Mouse (Mus musculus): ENCODE data around the gene Olfr1101. TPM values are rescaled to one million over a fixed set of nuclear protein-coding genes. Genes with fewer than 3 reads are reported as not detected.

Olfr1101 gene
- not detected for polyA plus RNA-seq (2014; fragmentation: Illumina TruSeq; extraction: RNeasy Lipid Tissue Mini Kit (QIAGEN cat#74804); ENCODE audit: low read depth, low replicate concordance)

DNA sequence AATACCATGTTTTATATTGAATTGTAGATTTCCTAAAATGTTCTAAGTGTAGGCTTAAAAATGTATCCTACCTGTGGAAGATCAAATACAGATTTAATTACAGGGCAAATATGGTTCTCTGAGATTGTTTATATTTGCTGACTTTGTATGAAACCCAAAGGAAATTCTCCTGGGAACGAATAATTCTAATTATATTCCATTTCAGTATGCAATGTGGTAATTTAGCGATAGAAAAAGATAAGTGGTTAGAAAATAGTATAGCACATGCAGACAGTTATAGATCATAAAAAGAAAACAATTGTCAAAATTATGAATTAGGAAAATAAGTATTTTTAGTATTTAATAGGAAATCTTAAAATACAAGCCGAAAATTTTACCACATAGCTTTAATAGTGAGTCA, at the start of gene Olfr1101:
TSS of gene Olfr1101 (minus strand) at position 101 of the 400 bp plus-strand sequence.

GRCm38 (mm10) chr2:87036431-87036830, 45.4 kb upstream of the Olfr1101 start, which contains the start of gene Olfr1105:
Gene Olfr1105 (minus strand): TSS chr2:87036531.

DNA sequence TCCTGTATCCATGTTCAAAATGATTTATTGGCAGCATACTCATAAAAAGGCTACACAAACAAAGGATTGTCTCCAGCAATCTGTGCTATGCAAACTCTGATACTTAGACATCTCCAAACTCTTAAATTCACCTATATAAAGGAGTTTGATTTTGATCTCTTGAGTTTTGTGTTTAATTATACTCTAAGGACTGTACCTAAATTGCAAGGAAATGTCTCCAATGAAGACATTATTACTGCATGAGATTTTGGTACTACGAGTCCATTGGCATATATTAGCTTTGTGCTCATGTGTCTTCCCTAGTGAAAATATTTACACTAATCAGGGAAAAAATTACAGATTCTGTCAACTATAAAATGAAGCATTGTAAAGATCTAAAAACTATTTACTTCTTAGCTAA, 36.0 kb upstream of the Olfr1101 start, which contains the start of gene Olfr1104:
TSS of gene Olfr1104 (minus strand) at position 101 of the 400 bp plus-strand sequence.

DNA sequence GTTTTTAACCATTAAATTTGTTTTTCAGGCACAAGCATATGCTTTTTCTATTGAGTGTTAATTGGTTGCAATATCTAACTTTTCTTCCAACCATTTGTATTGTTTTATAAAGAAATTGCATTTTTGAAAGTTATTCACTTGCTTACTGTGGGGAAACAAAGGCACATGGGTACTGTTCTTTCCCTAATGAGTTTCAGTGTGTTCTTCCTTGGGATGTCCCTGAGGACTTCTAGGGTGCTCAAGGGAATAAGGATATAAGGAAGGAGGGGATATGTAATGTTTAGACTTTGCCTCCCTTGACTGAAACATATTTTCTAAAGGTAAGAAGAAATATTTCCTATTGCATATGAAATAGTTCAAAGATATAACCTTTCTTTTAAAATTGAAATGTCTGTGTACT, 7.1 kb upstream of the Olfr1101 start, which contains the start of gene Olfr1102:
TSS of gene Olfr1102 (plus strand) at position 301 of the 400 bp plus-strand sequence.

DNA sequence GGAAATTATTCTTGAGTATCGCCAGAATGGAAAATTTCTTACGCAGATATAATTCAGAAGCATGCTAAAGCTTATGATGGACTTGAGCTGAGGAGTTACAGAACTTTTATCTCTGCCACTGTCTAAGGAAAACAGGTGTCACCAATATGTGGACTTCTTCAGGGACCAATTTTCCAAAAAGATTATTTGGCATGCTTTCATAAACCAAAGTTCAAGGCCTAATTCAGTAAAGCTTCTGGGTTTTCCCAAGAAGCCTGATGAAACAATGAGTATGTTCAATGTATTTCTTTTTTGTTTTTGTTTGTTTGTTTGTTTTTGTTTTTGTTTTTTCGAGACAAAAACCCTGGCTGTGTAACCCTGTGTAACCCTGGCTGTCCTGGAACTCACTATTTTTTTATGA, 11.2 kb downstream of the Olfr1101 start, which contains the start of gene Olfr1100:
TSS of gene Olfr1100 (minus strand) at position 101 of the 400 bp plus-strand sequence.

GRCm38 (mm10) chr2:86960593-86960992, 30.4 kb downstream of the Olfr1101 start, which contains the start of gene Olfr1099:
Gene Olfr1099 (minus strand): TSS chr2:86960693.

Other genes starting within 250 kb of the Olfr1101 start
- not detected for gene Olfr1090, start 232.2 kb downstream of the Olfr1101 start, polyA plus RNA-seq (2014; fragmentation: Illumina TruSeq; extraction: RNeasy Lipid Tissue Mini Kit (QIAGEN cat#74804); ENCODE audit: low read depth, low replicate concordance)
- not detected for gene Olfr1093, start 208.7 kb downstream of the Olfr1101 start, polyA plus RNA-seq (2014; fragmentation: Illumina TruSeq; extraction: RNeasy Lipid Tissue Mini Kit (QIAGEN cat#74804); ENCODE audit: low read depth, low replicate concordance)
- gene Olfr141, start 181.2 kb downstream of the Olfr1101 start, polyA plus RNA-seq (2014; fragmentation: Illumina TruSeq; extraction: RNeasy Lipid Tissue Mini Kit (QIAGEN cat#74804); ENCODE audit: low read depth, low replicate concordance) = not detected
- gene Olfr1094, start 166.6 kb downstream of the Olfr1101 start, polyA plus RNA-seq (2014; fragmentation: Illumina TruSeq; extraction: RNeasy Lipid Tissue Mini Kit (QIAGEN cat#74804); ENCODE audit: low read depth, low replicate concordance) = not detected
- not detected for gene Olfr1095, start 139.5 kb downstream of the Olfr1101 start, polyA plus RNA-seq (2014; fragmentation: Illumina TruSeq; extraction: RNeasy Lipid Tissue Mini Kit (QIAGEN cat#74804); ENCODE audit: low read depth, low replicate concordance)
- not detected for gene Gm13723, start 116.4 kb downstream of the Olfr1101 start, polyA plus RNA-seq (2014; fragmentation: Illumina TruSeq; extraction: RNeasy Lipid Tissue Mini Kit (QIAGEN cat#74804); ENCODE audit: low read depth, low replicate concordance)
- not detected for gene Olfr1097, start 99.0 kb downstream of the Olfr1101 start, polyA plus RNA-seq (2014; fragmentation: Illumina TruSeq; extraction: RNeasy Lipid Tissue Mini Kit (QIAGEN cat#74804); ENCODE audit: low read depth, low replicate concordance)
- not detected for gene Olfr1098, start 66.7 kb downstream of the Olfr1101 start, polyA plus RNA-seq (2014; fragmentation: Illumina TruSeq; extraction: RNeasy Lipid Tissue Mini Kit (QIAGEN cat#74804); ENCODE audit: low read depth, low replicate concordance)
- not detected for gene Olfr1099, start 30.5 kb downstream of the Olfr1101 start, polyA plus RNA-seq (2014; fragmentation: Illumina TruSeq; extraction: RNeasy Lipid Tissue Mini Kit (QIAGEN cat#74804); ENCODE audit: low read depth, low replicate concordance)
- gene Olfr1100, start 11.3 kb downstream of the Olfr1101 start, polyA plus RNA-seq (2014; fragmentation: Illumina TruSeq; extraction: RNeasy Lipid Tissue Mini Kit (QIAGEN cat#74804); ENCODE audit: low read depth, low replicate concordance) = not detected
- gene Olfr1102, start 7.2 kb upstream of the Olfr1101 start, polyA plus RNA-seq (2014; fragmentation: Illumina TruSeq; extraction: RNeasy Lipid Tissue Mini Kit (QIAGEN cat#74804); ENCODE audit: low read depth, low replicate concordance) = not detected
- not detected for gene Olfr1104, start 35.9 kb upstream of the Olfr1101 start, polyA plus RNA-seq (2014; fragmentation: Illumina TruSeq; extraction: RNeasy Lipid Tissue Mini Kit (QIAGEN cat#74804); ENCODE audit: low read depth, low replicate concordance)
- gene Olfr1105, start 45.3 kb upstream of the Olfr1101 start, polyA plus RNA-seq (2014; fragmentation: Illumina TruSeq; extraction: RNeasy Lipid Tissue Mini Kit (QIAGEN cat#74804); ENCODE audit: low read depth, low replicate concordance) = not detected
- not detected for gene Olfr1106, start 61.1 kb upstream of the Olfr1101 start, polyA plus RNA-seq (2014; fragmentation: Illumina TruSeq; extraction: RNeasy Lipid Tissue Mini Kit (QIAGEN cat#74804); ENCODE audit: low read depth, low replicate concordance)
- gene Olfr1107, start 84.6 kb upstream of the Olfr1101 start, polyA plus RNA-seq (2014; fragmentation: Illumina TruSeq; extraction: RNeasy Lipid Tissue Mini Kit (QIAGEN cat#74804); ENCODE audit: low read depth, low replicate concordance) = not detected
- not detected for gene Olfr1109, start 104.8 kb upstream of the Olfr1101 start, polyA plus RNA-seq (2014; fragmentation: Illumina TruSeq; extraction: RNeasy Lipid Tissue Mini Kit (QIAGEN cat#74804); ENCODE audit: low read depth, low replicate concordance)
- not detected for gene Olfr259, start 123.3 kb upstream of the Olfr1101 start, polyA plus RNA-seq (2014; fragmentation: Illumina TruSeq; extraction: RNeasy Lipid Tissue Mini Kit (QIAGEN cat#74804); ENCODE audit: low read depth, low replicate concordance)
- not detected for gene Olfr1110, start 149.1 kb upstream of the Olfr1101 start, polyA plus RNA-seq (2014; fragmentation: Illumina TruSeq; extraction: RNeasy Lipid Tissue Mini Kit (QIAGEN cat#74804); ENCODE audit: low read depth, low replicate concordance)
- gene Olfr1111, start 161.4 kb upstream of the Olfr1101 start, polyA plus RNA-seq (2014; fragmentation: Illumina TruSeq; extraction: RNeasy Lipid Tissue Mini Kit (QIAGEN cat#74804); ENCODE audit: low read depth, low replicate concordance) = not detected
- not detected for gene Olfr1112, start 196.6 kb upstream of the Olfr1101 start, polyA plus RNA-seq (2014; fragmentation: Illumina TruSeq; extraction: RNeasy Lipid Tissue Mini Kit (QIAGEN cat#74804); ENCODE audit: low read depth, low replicate concordance)
- not detected for gene Olfr1113, start 217.7 kb upstream of the Olfr1101 start, polyA plus RNA-seq (2014; fragmentation: Illumina TruSeq; extraction: RNeasy Lipid Tissue Mini Kit (QIAGEN cat#74804); ENCODE audit: low read depth, low replicate concordance)